Mouse (Mus musculus) kidney, adult 2 months (tissue): Measurements from ENCODE around the gene Dnase1. TPM values are rescaled to one million over a fixed set of nuclear protein-coding genes. Genes with fewer than 3 reads are reported as not detected.
"Not testable (repeated sequence)": the region's sequence is repeated elsewhere in the genome, so short reads cannot be mapped to it uniquely, and the experiment has no call there.

ENCODE experiments used
- DNase-seq: peaks from one replicate; pipeline ENCODE4 v3.0.0; 2021
- H3K27ac ChIP-seq: fragments of 200-500 bp; 2 replicates; pipeline ENCODE4 v1.5.1; 2012; ENCODE audit warnings: low read depth, low read length, control low read depth, inconsistent platforms; ENCODE audit not compliant: insufficient read depth
- H3K27me3 ChIP-seq: fragments of 200-500 bp; replicated peaks from 2 replicates; pipeline ENCODE4 v1.6.1; 2012; ENCODE audit warnings: mild to moderate bottlenecking, moderate library complexity, low read length, inconsistent platforms; ENCODE audit not compliant: control insufficient read depth, insufficient read depth
- H3K36me3 ChIP-seq: fragments of 200-500 bp; 2 replicates; pipeline ENCODE4 v1.6.1; 2012; ENCODE audit warnings: mild to moderate bottlenecking, moderate library complexity, low read length, inconsistent platforms; ENCODE audit not compliant: control insufficient read depth, insufficient read depth
- H3K4me1 ChIP-seq: fragments of 200-500 bp; 2 replicates; pipeline ENCODE4 v1.6.1; 2011; ENCODE audit warnings: low read length; ENCODE audit not compliant: control insufficient read depth, insufficient read depth
- H3K4me3 ChIP-seq: fragments of 200-500 bp; 2 replicates; pipeline ENCODE4 v1.5.1; 2011; ENCODE audit warnings: mild to moderate bottlenecking, low read depth, low read length, control low read depth; ENCODE audit not compliant: insufficient read depth
- CTCF ChIP-seq: fragments of 200-500 bp; conservative IDR thresholded peaks from 2 replicates; pipeline ENCODE4 v1.5.1; 2011; ENCODE audit warnings: low read depth, mild to moderate bottlenecking, control low read depth, low read length, moderate library complexity, mixed read lengths; ENCODE audit not compliant: insufficient read depth, insufficient read length
- POLR2A ChIP-seq: fragments of 200-500 bp; IDR thresholded peaks from one replicate; pipeline ENCODE4 v1.6.1; 2011; ENCODE audit warnings: low read depth, low read length, control low read depth
- WGBS: fragments of 180-500 bp; shearing (Covaris S2); methylation state at CpG from one replicate; pipeline ENCODE4 v1.1.7; 2018; 5-methylcytosine and 5-hydroxymethylcytosine counted together
- polyA plus RNA-seq: library from polyadenylated mRNA; depleted of rRNA; stranded (reverse); fragments of >200 nt; gene quantifications from 2 replicates; pipeline ENCODE4 v1.2.3, GENCODE M21; 2012; rRNA removed

Gene Dnase1
- polyA plus RNA-seq: 2,240 and 2,440 TPM in 2 replicates

- H3K4me3 ChIP-seq: peak within 1 kb of the TSS; percentile 48
- no peaks in the 10 kb centered on the region for H3K27me3 ChIP-seq
- TF ChIP-seq POLR2A: no peak
- no peak for TF ChIP-seq CTCF
- H3K4me1 ChIP-seq: peaks cover 28% of the 10 kb centered on the region
- WGBS: 50% methylated on average over 5 of the region's 5 CpGs
- peak within 1 kb of the TSS; percentile 90 for H3K27ac ChIP-seq
- peak; percentile 68 for DNase-seq
- H3K36me3 ChIP-seq: peaks cover 4% of the 10 kb centered on the region; the same call in 1 of the 2 replicates
These were observed at the start of gene Dnase1 for GRCm38 (mm10) chr16:4036807-4037206. Gene Dnase1 (plus strand): TSS chr16:4036942.

DNA sequence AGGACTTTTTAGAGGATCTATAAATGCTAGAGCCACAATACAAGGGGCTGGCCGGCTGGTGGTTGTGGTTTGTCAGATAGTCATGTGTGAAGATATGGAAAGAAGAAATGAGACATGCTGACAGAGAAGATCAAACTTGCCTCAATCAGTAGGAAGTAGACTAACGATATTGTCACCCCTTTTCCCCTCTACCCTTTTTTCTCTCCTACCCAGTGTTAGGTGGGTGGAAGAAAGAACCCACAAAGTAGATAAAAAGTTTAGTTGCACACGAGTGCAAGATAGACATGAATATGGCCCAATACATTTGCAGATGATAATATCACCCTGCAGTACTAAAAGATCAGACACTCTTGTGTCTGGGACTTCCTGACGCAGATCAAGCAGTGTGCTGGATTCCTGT lies 48.3 kb upstream of the Dnase1 start:
- no peak for DNase-seq
- 86% methylated on average over 4 of the region's 4 CpGs for WGBS
- Histone ChIP-seq H3K36me3 (peaks cover 2% of the 10 kb centered on the region), H3K27ac (no peak overlapping the region), H3K4me3 (no peak overlapping the region), H3K27me3 (no peaks in the 10 kb centered on the region), H3K4me1 (no peaks in the 10 kb centered on the region)
- no peak for TF ChIP-seq POLR2A
- TF ChIP-seq CTCF: no peak

GRCm38 (mm10) chr16:4003489-4004398 lies 33.0 kb upstream of the Dnase1 start, which contains the start of gene Slx4:
Gene Slx4 (minus strand): TSS chr16:4003770.
- Histone ChIP-seq H3K27ac (peak within 1 kb of the TSS; percentile 88), H3K27me3 (no peaks in the 10 kb centered on the region), H3K36me3 (0 out of 2 replicates have a peak, but pooled peaks cover 2% of the 10 kb centered on the region), H3K4me1 (0 out of 2 replicates have a peak, but pooled peaks cover 4% of the 10 kb centered on the region), H3K4me3 (peak within 1 kb of the TSS; percentile 70)
- DNase-seq: peak; percentile 97
- TF ChIP-seq CTCF: peak; percentile 27; the same call in 1 of the 2 replicates
- peak; percentile 90 for TF ChIP-seq POLR2A
- WGBS: 2% methylated on average over 58 of the region's 58 CpGs

- TF ChIP-seq CTCF: no peak
- TF ChIP-seq POLR2A: no peak
- 52% methylated on average over 4 of the region's 4 CpGs for WGBS
- H3K27ac ChIP-seq: no peak overlapping the region
These were observed 23.7 kb upstream of the Dnase1 start for GRCm38 (mm10) chr16:4012882-4013570.

GRCm38 (mm10) chr16:4014040-4014668 lies 22.6 kb upstream of the Dnase1 start:
- peak; percentile 57 for DNase-seq
- Histone ChIP-seq H3K36me3 (no peaks in the 10 kb centered on the region), H3K27me3 (no peaks in the 10 kb centered on the region), H3K4me3 (no peak overlapping the region), H3K4me1 (peaks cover 8% of the 10 kb centered on the region; the same call in 1 of the 2 replicates), H3K27ac (no peak overlapping the region)
- 78% methylated on average over 5 of the region's 5 CpGs for WGBS
- TF ChIP-seq POLR2A (no peak), CTCF (no peak)

More at GRCm38 (mm10) chr16:4012882-4013570, 23.7 kb upstream of the Dnase1 start:
- DNase-seq: no peak
- no peak overlapping the region for H3K4me3 ChIP-seq
- no peaks in the 10 kb centered on the region for H3K36me3 ChIP-seq
- peaks cover 8% of the 10 kb centered on the region; the same call in 1 of the 2 replicates for H3K4me1 ChIP-seq
- H3K27me3 ChIP-seq: no peaks in the 10 kb centered on the region

DNA sequence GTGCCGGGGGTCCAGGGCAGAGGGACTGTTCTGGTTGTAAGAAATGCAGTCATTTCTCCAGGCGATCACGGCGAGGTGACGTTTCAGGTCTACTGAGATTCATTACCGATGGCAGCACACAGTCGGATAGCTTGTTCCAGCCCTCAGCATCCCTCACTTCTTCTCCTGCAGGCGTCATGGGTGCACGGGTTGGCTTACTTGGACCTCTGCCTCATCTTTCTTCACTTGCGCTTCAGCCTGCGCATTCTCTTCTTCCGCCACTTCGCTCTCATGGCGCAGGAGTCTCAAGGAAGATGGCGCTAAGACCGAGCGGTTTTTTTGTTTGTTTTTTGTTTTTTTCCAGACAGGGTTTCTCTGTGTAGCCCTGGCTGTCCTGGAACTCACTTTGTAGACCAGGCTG lies 20.0 kb upstream of the Dnase1 start:
- not testable (repeated sequence) for DNase-seq, H3K4me1 ChIP-seq, H3K4me3 ChIP-seq, H3K36me3 ChIP-seq, H3K27me3 ChIP-seq, H3K27ac ChIP-seq
- 87% methylated on average over 17 of the region's 17 CpGs for WGBS

GRCm38 (mm10) chr16:4017466-4017865 lies 19.3 kb upstream of the Dnase1 start:
- H3K4me1 ChIP-seq, H3K27ac ChIP-seq, H3K36me3 ChIP-seq, DNase-seq, H3K27me3 ChIP-seq, H3K4me3 ChIP-seq: not testable (repeated sequence)
- WGBS: 80% methylated on average over 6 of the region's 6 CpGs
